Mouse (Mus musculus): Measurements from ENCODE around the gene Mtx3.

Gene Mtx3

GRCm38 (mm10) chr13:92884206-92884605 is 39.6 kb downstream of the Mtx3 start:
- DNase-seq (ENCODE audit: low spot score), result no peak

- DNase-seq (ENCODE audit: low spot score), result no peak
These were observed 40.4 kb downstream of the Mtx3 start for GRCm38 (mm10) chr13:92884930-92885329.

GRCm38 (mm10) chr13:92899087-92899486 is 54.5 kb downstream of the Mtx3 start:
- peak; percentile 36 for DNase-seq (ENCODE audit: low spot score)

GRCm38 (mm10) chr13:92903291-92903690 is 58.7 kb downstream of the Mtx3 start:
- DNase-seq (ENCODE audit: low spot score), result no peak

- no peak for DNase-seq (ENCODE audit: low spot score)
These were observed 61.4 kb downstream of the Mtx3 start for GRCm38 (mm10) chr13:92905944-92906343.

- DNase-seq (ENCODE audit: low spot score), result no peak
These were observed 62.8 kb downstream of the Mtx3 start for GRCm38 (mm10) chr13:92907366-92907765.
